Mouse (Mus musculus) olfactory bulb, adult 2 months (tissue): ENCODE data around the gene Gnb1.

Experiments used
- CTCF ChIP-seq: fragments of 200-500 bp; IDR thresholded peaks from 2 replicates; pipeline ENCODE4 v1.5.1; 2012; ENCODE audit warnings: low read depth, mild to moderate bottlenecking, low read length, moderate library complexity; ENCODE audit not compliant: insufficient read depth
- POLR2A ChIP-seq: fragments of 200-500 bp; IDR thresholded peaks from 2 replicates; pipeline ENCODE4 v1.6.1; 2012; ENCODE audit warnings: mild to moderate bottlenecking, low read depth, low read length, moderate library complexity; ENCODE audit not compliant: insufficient read depth

- TF ChIP-seq CTCF (no peak), POLR2A (no peak)
Measured at GRCm38 (mm10) chr4:155469590-155470262, 21.4 kb upstream of the Gnb1 start.
